Comparison of ENCODE assay signal across 26 mouse cellular contexts in genomic region chr12:3795569-3795968, GRCm38 (mm10). TPM values are rescaled to one million over a fixed set of nuclear protein-coding genes. Genes with fewer than 3 reads are reported as not detected.
DNase-seq lines count a peak whose midpoint lies in the region; ATAC-seq and TF ChIP-seq lines count a peak whose summit lies in the region.
"Had no signal": no experiment of that assay in that cellular context is flagged by ENCODE, and none has a peak within 500 bp of the region (broad histone marks: within the 10 kb centered on the region; RNA-seq: fewer than 3 reads in every experiment).

No protein-coding gene starts in this region.

- H3K36me3 ChIP-seq in ES-Bruce4 (ENCODE audit: control insufficient read depth, insufficient read depth, low read length, poor library complexity, severe bottlenecking) = no peaks in the 10 kb centered on the region
- no peaks in the 10 kb centered on the region for H3K36me3 ChIP-seq in stomach, embryonic 16.5 days (ENCODE audit: control insufficient read depth, insufficient read depth, low read length)
- no peaks in the 10 kb centered on the region for H3K36me3 ChIP-seq in thymus, adult 2 months (ENCODE audit: control insufficient read depth, insufficient read depth, low read length)
- H3K36me3 ChIP-seq: heart, embryonic 13.5 days; liver, embryonic 13.5 days; midbrain, embryonic 10.5 days; midbrain, embryonic 15.5 days had no signal

- TF ChIP-seq POLR2A in ES-Bruce4 (IDR thresholded peaks at IDR 0.05; ENCODE audit: insufficient read depth, low read length) = no peak
- no peak for TF ChIP-seq POLR2A in thymus, adult 2 months (IDR thresholded peaks at IDR 0.05; ENCODE audit: control insufficient read depth, extremely low read depth, insufficient read depth, low read length, poor library complexity)

- DNase-seq in A20 (ENCODE audit: low read depth, low spot score) (peak; percentile 46), ZHBTc4 (ENCODE audit: low read depth, low spot score) (peak; percentile 18)
- no peak for DNase-seq in gastrocnemius, postnatal 4 days (ENCODE audit: low spot score in 2 of 2)
- DNase-seq in thymus, adult 2 months = no peak
- DNase-seq: adrenal gland, adult 8-10 months; cerebellum, adult 2 months; cerebellum, postnatal 25 days; gastrocnemius, postnatal 10 days; heart, adult 18-20 months; heart, postnatal 10 days; kidney, adult 2 months; kidney, postnatal 10 days; layer of hippocampus, adult 9-11 months; liver, embryonic 13.5 days; lung, adult 2 months; lung, postnatal 10 days; right cerebral cortex, adult 18-20 months; spleen, adult 18-20 months had no signal

- H3K4me2 ChIP-seq in stomach, embryonic 16.5 days (ENCODE audit: low read depth, low read length) = no peak overlapping the region
- H3K4me2 ChIP-seq: forebrain, embryonic 13.5 days; heart, embryonic 13.5 days; hindbrain, embryonic 14.5 days; liver, embryonic 13.5 days; midbrain, embryonic 15.5 days had no signal

- H3K4me3 ChIP-seq in ES-Bruce4 (ENCODE audit: low read depth, low read length) = no peak overlapping the region
- H3K4me3 ChIP-seq in stomach, embryonic 16.5 days (replicated peaks; ENCODE audit: low read length) = no peak overlapping the region
- no peak overlapping the region for H3K4me3 ChIP-seq in thymus, adult 2 months (ENCODE audit: control insufficient read depth, insufficient read depth, low read length)
- H3K4me3 ChIP-seq: forebrain, embryonic 13.5 days; heart, embryonic 13.5 days; liver, embryonic 13.5 days; midbrain, embryonic 10.5 days; midbrain, embryonic 15.5 days had no signal

- H3K4me1 ChIP-seq in ES-Bruce4 (ENCODE audit: control insufficient read depth, insufficient read depth, low read length) = peaks cover 7% of the 10 kb centered on the region
- peaks cover 9% of the 10 kb centered on the region; the same call in 1 of the 2 replicates for H3K4me1 ChIP-seq in stomach, embryonic 16.5 days (ENCODE audit: control insufficient read depth, insufficient read depth, low read length)
- H3K4me1 ChIP-seq in thymus, adult 2 months (replicated peaks; ENCODE audit: control insufficient read depth, insufficient read depth, low read length) = peaks cover 4% of the 10 kb centered on the region; the same call in 1 of the 2 replicates
- H3K4me1 ChIP-seq: forebrain, embryonic 13.5 days had no signal

- 34% methylated on average over 4 of the region's 4 CpGs for WGBS in stomach, embryonic 16.5 days
- WGBS in thymus, adult 2 months = 74% methylated on average over 4 of the region's 4 CpGs

- TF ChIP-seq EP300 in ES-Bruce4 (IDR thresholded peaks at IDR 0.05; ENCODE audit: insufficient read depth, low read depth, low read length) = peak; percentile 77; the same call in 1 of the 2 replicates

- peak; percentile 27; the same call in 1 of the 2 replicates for ATAC-seq in stomach, embryonic 16.5 days (ENCODE audit: insufficient read depth, low FRiP score)
- ATAC-seq: forebrain, embryonic 13.5 days; midbrain, embryonic 15.5 days had no signal

- no peak overlapping the region for H3K9ac ChIP-seq in ES-Bruce4 (ENCODE audit: low read depth, poor library complexity, severe bottlenecking)
- H3K9ac ChIP-seq in stomach, embryonic 16.5 days (ENCODE audit: low read length) = no peak overlapping the region
- H3K9ac ChIP-seq: forebrain, embryonic 13.5 days; heart, embryonic 13.5 days; hindbrain, embryonic 14.5 days; liver, embryonic 13.5 days; midbrain, embryonic 15.5 days had no signal

- TF ChIP-seq CTCF in ES-Bruce4 (IDR thresholded peaks at IDR 0.05; ENCODE audit: low read depth, low read length) = no peak
- no peak for TF ChIP-seq CTCF in thymus, adult 2 months (IDR thresholded peaks at IDR 0.05; ENCODE audit: borderline replicate concordance, control insufficient read depth, extremely low read depth, insufficient read depth, low read length, poor library complexity)

- no peaks in the 10 kb centered on the region for H3K27me3 ChIP-seq in ES-Bruce4 (ENCODE audit: control insufficient read depth, insufficient read depth, low read length, poor library complexity, severe bottlenecking)
- H3K27me3 ChIP-seq in stomach, embryonic 16.5 days (ENCODE audit: control insufficient read depth, insufficient read depth, low read length) = no peaks in the 10 kb centered on the region
- no peaks in the 10 kb centered on the region for H3K27me3 ChIP-seq in thymus, adult 2 months (ENCODE audit: control insufficient read depth, insufficient read depth, low read length)
- H3K27me3 ChIP-seq: heart, embryonic 13.5 days; midbrain, embryonic 15.5 days had no signal

- H3K9me3 ChIP-seq in ES-Bruce4 (replicated peaks; ENCODE audit: control insufficient read depth, insufficient read depth, low read length, poor library complexity, severe bottlenecking) = no peaks in the 10 kb centered on the region
- no peaks in the 10 kb centered on the region for H3K9me3 ChIP-seq in stomach, embryonic 16.5 days (replicated peaks; ENCODE audit: control insufficient read depth, low read length)
- H3K9me3 ChIP-seq: forebrain, embryonic 13.5 days; heart, embryonic 13.5 days; liver, embryonic 13.5 days; midbrain, embryonic 10.5 days; midbrain, embryonic 15.5 days had no signal

- no peak overlapping the region for H3K27ac ChIP-seq in ES-Bruce4 (ENCODE audit: insufficient read depth, low read length)
- H3K27ac ChIP-seq in stomach, embryonic 16.5 days (ENCODE audit: low read length) = no peak overlapping the region
- no peak overlapping the region for H3K27ac ChIP-seq in thymus, adult 2 months (ENCODE audit: control insufficient read depth, insufficient read depth, low read length)
- H3K27ac ChIP-seq: forebrain, embryonic 13.5 days; heart, embryonic 13.5 days; hindbrain, embryonic 14.5 days; liver, embryonic 13.5 days; macrophage; midbrain, embryonic 10.5 days; midbrain, embryonic 15.5 days had no signal

RNA-seq across cellular contexts. Expression of gene Dnmt3a, which starts 10.2 kb away (rescaled TPM):
- polyA plus RNA-seq in ES-Bruce4 (2011; ENCODE audit: insufficient read depth, insufficient read length, low read depth, missing spikeins) = 31.9 and 44.2 TPM in 2 replicates
- 49.6 and 60.4 TPM in 2 replicates for polyA plus RNA-seq in stomach, embryonic 16.5 days (2015; fragmentation: Nextera tagmentation; extraction: Ambion mirVana)
- 100 to 1,000 TPM; 155 to 169 TPM for total RNA-seq in gastrocnemius, postnatal 4 days (2021)
- polyA plus RNA-seq in thymus, adult 2 months (2012; rRNA removed) = 40.9 and 55.1 TPM in 2 replicates

Comparison
In these comparisons a context has a peak if more than half of its experiments do, and no peak if none do; other contexts are left out.
1. DNase-seq: peak in A20 (single experiment) and ZHBTc4 (single experiment); none in gastrocnemius, postnatal 4 days (0 of 2) and thymus, adult 2 months (single experiment).